Mouse (Mus musculus): ENCODE results near the gene Fmo2. TPM values are rescaled to one million over a fixed set of nuclear protein-coding genes. Genes with fewer than 3 reads are reported as not detected.

Fmo2 gene
- polyA plus RNA-seq, 1 experiment from 2014 or later: 2.2 TPM

Other genes with a start within 250 kb of the Fmo2 start
- gene Myocos, start 240.5 kb downstream of the Fmo2 start, polyA plus RNA-seq (2014; fragmentation: Nextera tagmentation; extraction: Ambion mirVana): not detected in 2 replicates
- gene Prrc2c, start 158.2 kb downstream of the Fmo2 start, polyA plus RNA-seq (2014; fragmentation: Nextera tagmentation; extraction: Ambion mirVana): 168 and 186 TPM in 2 replicates
- gene Fmo4, start 84.8 kb downstream of the Fmo2 start, polyA plus RNA-seq (2014; fragmentation: Nextera tagmentation; extraction: Ambion mirVana): not detected in 2 replicates
- gene Fmo1, start 32.1 kb downstream of the Fmo2 start, polyA plus RNA-seq (2014; fragmentation: Nextera tagmentation; extraction: Ambion mirVana): 2.8 and 3.1 TPM in 2 replicates
- gene Fmo6, start 38.8 kb upstream of the Fmo2 start, polyA plus RNA-seq (2014; fragmentation: Nextera tagmentation; extraction: Ambion mirVana): 0.10 TPM in 1 of 2 replicates, not detected in the other
- not detected in 2 replicates for gene Fmo3, start 85.8 kb upstream of the Fmo2 start, polyA plus RNA-seq (2014; fragmentation: Nextera tagmentation; extraction: Ambion mirVana)
- gene Mroh9, start 186.9 kb upstream of the Fmo2 start, polyA plus RNA-seq (2014; fragmentation: Nextera tagmentation; extraction: Ambion mirVana): not detected in 2 replicates

Data from limb, embryonic 11.5 days (tissue).